Mouse (Mus musculus): Measurements from ENCODE around the gene Acsbg2.

DNA sequence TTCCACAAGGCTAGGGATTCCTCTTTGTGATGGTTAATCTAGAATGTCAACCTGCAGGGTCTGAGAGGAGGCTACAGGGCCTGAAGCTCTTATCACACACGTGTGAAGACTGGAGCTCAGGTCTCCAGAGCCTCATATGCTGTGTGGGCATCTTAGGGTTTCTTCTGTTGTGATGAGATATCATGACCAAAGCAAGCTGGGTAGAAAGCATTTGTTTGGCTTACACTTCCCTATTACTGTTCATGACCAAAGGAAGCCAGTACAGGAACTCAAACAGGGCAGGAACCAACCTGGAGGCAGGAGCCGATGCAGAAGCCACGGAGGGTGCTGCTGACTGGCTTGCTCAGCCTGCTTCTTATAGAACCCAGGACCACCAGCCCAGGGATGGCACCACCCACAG is 18.8 kb downstream of the Acsbg2 start:
- TF ChIP-seq CTCF (IDR thresholded peaks at IDR 0.05; ENCODE audit: borderline replicate concordance, insufficient read depth, low read length) (no peak), POLR2A (IDR thresholded peaks at IDR 0.05; ENCODE audit: low read depth, low read length) (no peak)

Measured in embryonic fibroblast, embryonic 13.5 days (primary cell).